Mouse (Mus musculus) lung, embryonic 15.5 days (tissue): ENCODE results near the gene Glt6d1. TPM values are rescaled to one million over a fixed set of nuclear protein-coding genes. Genes with fewer than 3 reads are reported as not detected.

Experiments
- polyA plus RNA-seq: library from polyadenylated mRNA; unstranded; fragments of >200 nt; fragmentation: Nextera tagmentation; extraction: Ambion mirVana; gene quantifications from 2 replicates; pipeline ENCODE4 v1.2.1, GENCODE M21; 2015

The Glt6d1 gene
- polyA plus RNA-seq, 1 experiment from 2014 or later = not detected

Other genes with a start within 250 kb of the Glt6d1 start
- gene Mamdc4, start 241.0 kb downstream of the Glt6d1 start, polyA plus RNA-seq = 4.5 and 7.1 TPM in 2 replicates
- 163 and 177 TPM in 2 replicates for gene Phpt1, start 240.6 kb downstream of the Glt6d1 start, polyA plus RNA-seq
- gene Ajm1, start 234.1 kb downstream of the Glt6d1 start, polyA plus RNA-seq = 0.09 TPM in 1 of 2 replicates, not detected in the other
- 74.0 and 75.2 TPM in 2 replicates for gene Rabl6, start 207.3 kb downstream of the Glt6d1 start, polyA plus RNA-seq
- gene Ccdc183, start 198.2 kb downstream of the Glt6d1 start, polyA plus RNA-seq = 0.17 and 0.45 TPM in 2 replicates
- 26.8 and 27.2 TPM in 2 replicates for gene Tmem141, start 193.8 kb downstream of the Glt6d1 start, polyA plus RNA-seq
- 2.4 and 3.6 TPM in 2 replicates for gene Fcna, start 187.8 kb downstream of the Glt6d1 start, polyA plus RNA-seq
- 0.26 and 0.40 TPM in 2 replicates for gene Lcn8, start 162.7 kb downstream of the Glt6d1 start, polyA plus RNA-seq
- gene Lcn5, start 157.9 kb downstream of the Glt6d1 start, polyA plus RNA-seq = not detected in 2 replicates
- not detected in 2 replicates for gene Lcn6, start 139.1 kb downstream of the Glt6d1 start, polyA plus RNA-seq
- gene Lcn10, start 133.1 kb downstream of the Glt6d1 start, polyA plus RNA-seq = not detected in 2 replicates
- not detected in 2 replicates for gene Obp2a, start 115.8 kb downstream of the Glt6d1 start, polyA plus RNA-seq
- gene Bmyc, start 109.1 kb downstream of the Glt6d1 start, polyA plus RNA-seq = 64.4 and 69.3 TPM in 2 replicates
- gene Obp2b, start 78.8 kb downstream of the Glt6d1 start, polyA plus RNA-seq = not detected in 2 replicates
- not detected in 2 replicates for gene Lcn3, start 50.3 kb downstream of the Glt6d1 start, polyA plus RNA-seq
- gene Lcn11, start 38.8 kb downstream of the Glt6d1 start, polyA plus RNA-seq = not detected in 2 replicates
- not detected in 2 replicates for gene Gm13539, start 33.6 kb downstream of the Glt6d1 start, polyA plus RNA-seq
- not detected in 2 replicates for gene Lcn9, start 7.3 kb upstream of the Glt6d1 start, polyA plus RNA-seq
- gene Sohlh1, start 31.4 kb upstream of the Glt6d1 start, polyA plus RNA-seq = not detected in 2 replicates
- gene Kcnt1, start 47.9 kb upstream of the Glt6d1 start, polyA plus RNA-seq = 0.14 and 0.22 TPM in 2 replicates
- gene Camsap1, start 167.4 kb upstream of the Glt6d1 start, polyA plus RNA-seq = 14.8 and 20.4 TPM in 2 replicates
- gene Ubac1, start 205.9 kb upstream of the Glt6d1 start, polyA plus RNA-seq = 70.3 and 71.7 TPM in 2 replicates